Mouse (Mus musculus) A20 (cell line): Measurements from ENCODE around the gene Ppp2r2c.

ENCODE experiments used
- DNase-seq: peaks from one replicate; pipeline ENCODE4 v3.0.0-alpha.2; 2011; ENCODE audit warnings: low read depth, low spot score

The Ppp2r2c gene

DNA sequence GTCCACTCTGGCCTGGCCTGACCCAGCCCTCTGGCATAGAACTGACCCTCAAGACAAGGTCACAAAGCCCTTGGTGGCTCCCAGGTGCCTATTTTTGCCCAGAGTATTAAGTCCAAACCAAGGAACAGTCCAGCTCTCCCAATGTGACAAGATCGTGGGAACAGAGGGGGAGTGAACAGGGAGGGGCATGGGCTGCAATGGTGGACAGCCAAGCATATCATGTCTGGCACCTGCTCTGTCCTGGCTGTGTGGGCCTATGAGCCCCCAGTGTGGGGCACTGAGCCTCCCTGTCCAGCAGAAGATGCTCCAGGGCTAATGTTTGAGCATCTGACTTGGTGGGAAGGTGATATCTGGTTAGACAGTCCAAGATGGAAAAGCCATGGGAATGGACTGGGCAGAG, 118.3 kb downstream of the Ppp2r2c start:
- no peak for DNase-seq

DNA sequence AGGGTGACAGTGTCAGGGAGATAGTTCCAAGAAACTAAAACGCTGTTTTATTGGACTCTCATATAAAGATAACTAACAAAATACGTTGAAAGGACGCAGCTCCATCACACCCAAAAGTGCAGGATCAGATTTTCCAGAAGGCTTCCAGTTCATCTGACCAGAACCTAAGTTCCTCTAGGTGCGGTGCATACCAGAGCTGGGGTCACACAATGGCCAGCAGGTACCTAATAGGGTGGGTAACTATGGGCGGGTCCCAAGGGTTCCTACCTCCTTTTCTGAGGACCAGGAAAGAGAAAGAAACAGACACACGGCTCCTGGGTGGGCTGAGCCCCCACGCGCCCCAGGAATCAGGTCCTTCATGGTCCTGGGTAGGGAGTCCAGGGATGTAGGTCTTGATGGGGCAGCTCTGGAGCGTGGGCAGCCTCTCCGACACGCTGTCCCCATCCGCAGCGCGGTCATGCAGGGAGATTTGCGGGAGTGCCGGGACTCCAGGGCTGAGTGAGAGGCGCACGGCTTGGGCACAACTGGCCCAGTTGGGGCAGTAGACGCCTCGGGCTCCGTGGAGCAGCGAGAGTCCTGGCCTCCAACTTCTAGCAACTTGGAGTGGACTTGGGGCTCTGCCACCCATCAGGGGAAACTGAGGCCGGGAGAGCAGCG, 119.9 kb downstream of the Ppp2r2c start:
- DNase-seq: no peak

DNA sequence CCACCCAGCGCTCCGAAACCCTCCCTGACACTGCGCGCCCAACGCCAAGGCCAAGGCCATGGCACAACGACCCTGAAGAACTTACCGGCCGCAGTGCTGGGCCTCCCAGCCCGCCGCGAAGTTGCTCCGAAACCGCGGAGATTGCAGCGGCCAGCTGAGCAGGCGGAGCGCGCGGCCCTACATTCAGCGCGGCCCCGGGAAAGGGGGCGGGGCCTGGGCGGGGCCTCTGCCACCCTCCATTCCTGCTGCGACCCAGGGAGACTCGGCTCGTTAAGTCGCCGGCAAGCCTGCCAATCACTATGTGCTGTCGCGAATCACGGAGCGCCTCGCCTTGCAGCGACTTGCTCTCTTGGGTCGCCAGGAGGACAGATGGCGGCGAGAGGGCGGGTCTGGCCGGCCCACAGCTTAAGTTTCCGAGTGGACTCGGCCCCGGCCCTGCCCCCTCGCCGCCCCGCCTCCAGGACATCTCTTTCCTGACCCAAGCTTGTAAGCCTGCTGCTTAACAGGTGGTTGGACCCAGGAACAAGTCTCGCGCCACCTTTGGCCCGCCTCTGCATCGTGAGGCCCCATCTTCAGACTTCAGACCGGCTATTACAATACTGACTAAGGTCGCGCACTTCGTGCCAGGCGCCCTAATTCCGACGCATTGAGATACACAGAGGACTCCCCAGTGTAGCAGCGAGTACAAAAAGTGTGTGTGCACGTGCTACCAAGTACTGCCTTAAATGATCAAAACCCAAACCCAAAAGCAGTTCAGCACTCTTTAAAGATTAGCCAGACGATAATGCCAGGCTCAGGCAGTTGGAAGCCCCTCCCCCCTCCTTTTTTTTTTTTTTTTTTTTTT, 120.7 kb downstream of the Ppp2r2c start, which contains the start of gene Wfs1:
Wfs1 (minus strand) TSS at position 425 of the 844 bp plus-strand sequence.
- DNase-seq: peak; percentile 98

DNA sequence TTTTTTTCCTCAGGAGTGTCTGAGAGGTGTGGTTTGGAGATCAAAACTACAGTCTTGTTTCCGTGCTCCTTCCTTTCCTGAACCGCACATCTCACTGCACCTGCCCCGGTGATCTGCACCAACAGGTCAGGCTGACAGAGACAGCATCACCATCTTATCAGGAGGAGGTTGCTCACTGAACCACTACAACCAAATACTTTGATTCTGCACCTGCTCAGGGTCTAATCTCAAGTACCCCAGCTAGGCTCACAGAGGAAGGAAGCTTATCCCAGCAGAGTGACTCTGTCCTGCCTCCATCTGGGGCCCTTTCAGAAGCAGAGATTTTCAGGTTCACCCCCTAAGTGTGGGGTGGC, 121.3 kb downstream of the Ppp2r2c start:
- DNase-seq: no peak

DNA sequence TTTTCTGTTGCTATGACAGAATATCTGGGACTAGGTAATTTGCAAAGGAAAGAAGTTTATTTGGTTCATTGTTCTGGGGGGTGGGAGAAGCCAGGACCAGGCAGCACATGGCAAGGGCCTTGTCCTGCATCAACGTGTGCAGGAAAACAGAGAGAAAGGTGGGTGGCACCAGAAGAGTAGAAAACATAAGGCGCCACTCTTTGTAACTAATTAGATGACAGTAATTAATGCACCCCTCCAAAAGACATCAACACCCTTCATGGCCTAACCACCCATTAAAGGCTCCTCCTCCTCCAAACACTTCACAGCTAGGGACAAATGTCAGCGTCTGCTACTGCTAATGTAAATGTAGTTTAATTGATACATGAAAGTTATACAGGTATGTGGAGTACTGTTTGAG, 121.9 kb downstream of the Ppp2r2c start:
- no peak for DNase-seq

DNA sequence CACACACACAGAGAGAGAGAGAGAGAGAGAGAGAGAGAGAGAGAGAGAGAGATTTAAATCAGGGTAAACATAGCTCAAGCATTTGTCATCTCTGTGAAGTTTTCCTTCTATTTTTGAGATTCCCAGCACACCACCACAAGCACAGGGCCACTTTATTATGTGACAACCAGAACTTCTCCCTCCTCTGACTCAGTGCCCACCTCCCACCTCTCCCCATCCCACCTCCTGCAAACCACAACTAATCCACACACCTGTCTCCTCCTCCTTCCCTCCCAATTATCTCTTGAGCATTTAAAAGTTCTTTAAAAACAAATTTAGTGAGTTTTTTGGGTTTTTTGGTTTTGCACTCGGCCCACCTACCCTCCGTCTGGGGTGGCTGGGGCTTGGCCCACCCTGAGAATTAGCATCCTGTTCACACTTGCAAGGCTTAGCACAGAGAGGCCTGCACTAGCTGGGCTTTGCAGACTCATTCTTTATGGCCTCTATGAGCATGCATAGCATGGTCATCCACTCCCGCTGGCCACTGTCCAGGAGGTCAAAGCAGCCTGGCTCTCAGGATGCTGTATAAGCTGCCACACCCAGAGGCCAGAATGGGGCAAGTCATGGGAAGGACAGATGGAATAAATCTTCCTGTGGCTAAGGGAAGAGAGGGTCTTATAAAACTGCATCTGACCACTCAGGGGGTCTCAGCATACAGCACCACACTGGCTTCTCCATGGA, 122.5 kb downstream of the Ppp2r2c start:
- no peak for DNase-seq

DNA sequence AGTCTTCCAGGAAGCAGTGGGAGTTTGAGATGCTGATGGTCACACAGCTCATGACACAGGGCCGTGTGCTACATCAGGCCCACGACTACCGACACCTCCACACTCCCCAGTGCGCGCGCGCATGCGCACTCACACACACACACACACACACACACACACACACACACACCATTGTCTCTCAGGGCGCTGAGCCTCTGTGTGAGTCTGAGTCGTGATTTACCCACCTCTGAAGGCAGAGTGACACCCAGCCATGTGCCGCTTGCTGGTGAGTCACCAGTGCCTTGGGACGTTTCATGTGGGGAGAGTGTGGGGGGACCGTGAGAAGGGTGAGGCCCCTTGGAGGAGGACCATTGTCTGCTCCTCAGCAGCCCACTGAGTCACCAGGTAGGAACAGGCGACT, 128.1 kb downstream of the Ppp2r2c start:
- no peak for DNase-seq

DNA sequence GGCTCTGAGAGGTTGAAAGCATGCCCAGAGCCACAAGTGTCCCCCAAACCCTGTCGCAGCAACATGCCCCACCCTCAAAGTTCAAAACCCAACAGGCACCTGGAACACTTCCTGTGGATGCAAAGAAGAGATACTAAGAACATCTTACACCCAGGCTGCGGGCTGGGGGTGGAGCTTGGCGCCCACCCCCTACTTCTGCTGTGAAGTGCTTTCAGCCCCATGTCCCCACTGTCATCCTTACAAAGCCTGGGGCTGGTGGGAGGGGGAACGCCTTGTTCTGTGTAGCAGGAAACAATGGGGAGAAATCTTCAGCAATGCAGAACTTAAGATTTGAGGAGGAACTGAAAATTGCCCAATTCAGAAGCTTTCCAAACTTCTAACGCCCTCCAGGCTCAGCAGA, 129.7 kb downstream of the Ppp2r2c start:
- no peak for DNase-seq

DNA sequence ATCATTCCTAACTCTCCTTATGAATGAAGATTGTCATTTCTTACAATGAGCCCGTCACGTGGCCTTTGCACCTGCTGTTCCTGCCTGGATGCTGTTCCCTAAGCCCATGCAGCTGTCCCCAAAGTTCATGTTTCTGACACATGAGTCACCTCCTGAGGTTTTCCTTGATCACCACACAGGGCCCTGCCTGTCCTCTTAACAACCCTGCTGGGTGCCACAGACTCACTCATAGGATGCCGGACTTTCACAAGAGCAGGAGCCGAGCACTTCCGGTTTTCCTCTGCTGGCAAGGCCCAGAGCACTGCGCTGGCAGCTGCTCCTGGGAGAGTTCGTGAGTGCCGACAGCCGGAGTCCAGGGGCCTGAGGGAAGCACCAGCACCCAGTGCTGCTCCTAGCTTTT, 132.7 kb downstream of the Ppp2r2c start:
- DNase-seq: no peak

DNA sequence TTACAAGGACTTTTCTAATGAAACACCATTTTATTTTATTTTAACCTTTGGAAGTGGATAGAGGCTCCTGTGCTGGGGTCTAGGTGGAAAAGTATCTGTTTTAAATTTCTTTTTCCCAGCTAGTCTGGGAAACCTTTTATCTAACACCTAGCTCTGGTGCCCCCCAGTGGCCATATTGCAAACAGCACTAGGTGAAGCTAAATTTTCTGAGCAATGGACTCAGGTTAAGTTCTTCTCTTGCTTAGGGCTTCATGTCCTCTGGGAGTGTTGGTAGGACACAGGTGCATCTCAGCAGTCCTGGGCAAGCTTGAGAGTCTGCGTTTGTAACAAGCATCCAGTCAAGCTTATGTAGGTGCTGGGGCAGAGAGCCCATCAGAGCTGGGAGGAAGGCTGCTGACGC, 133.7 kb downstream of the Ppp2r2c start:
- DNase-seq: peak; percentile 60
